Mouse (Mus musculus) stomach, postnatal 0 days (tissue): ENCODE measurements at regions not wholly inside any gene's neighbourhood (a gene's known extent, or its start where the extent isn't known, plus 50 kb on each side); places are given as distances from the start of the nearest gene placed in this dataset.

ENCODE experiments used
- ATAC-seq: fragments of 200-750 bp; cut with Nextera tagmentation; 2 replicates; pipeline ENCODE4 v1.8.0; 2017; ENCODE audit not compliant: low FRiP score, low TSS enrichment
- DNase-seq: peaks from one replicate; pipeline ENCODE4 v3.0.0-alpha.2; 2016; ENCODE audit warnings: low spot score
- H3K27ac ChIP-seq: fragments of 300-500 bp; sonication (generic); replicated peaks from 2 replicates; pipeline ENCODE4 v1.5.1; 2014; ENCODE audit warnings: mild to moderate bottlenecking, control low read depth
- H3K27me3 ChIP-seq: fragments of 300-500 bp; sonication (generic); 2 replicates; pipeline ENCODE4 v1.6.1; 2014; ENCODE audit warnings: low read length; ENCODE audit not compliant: control insufficient read depth, insufficient read depth
- H3K36me3 ChIP-seq: fragments of 300-500 bp; sonication (generic); 2 replicates; pipeline ENCODE4 v1.6.1; 2014; ENCODE audit warnings: low read length, mixed read lengths; ENCODE audit not compliant: control insufficient read depth, insufficient read depth
- H3K4me1 ChIP-seq: fragments of 300-500 bp; sonication (generic); replicated peaks from 2 replicates; pipeline ENCODE4 v1.6.1; 2014; ENCODE audit warnings: antibody characterized with exemption; ENCODE audit not compliant: control insufficient read depth, insufficient read depth
- H3K4me2 ChIP-seq: fragments of 300-500 bp; sonication (generic); replicated peaks from 2 replicates; pipeline ENCODE4 v1.6.1; 2014; ENCODE audit warnings: low read depth, mild to moderate bottlenecking, control low read depth, moderate library complexity
- H3K4me3 ChIP-seq: fragments of 300-500 bp; sonication (generic); 2 replicates; pipeline ENCODE4 v1.5.1; 2014; ENCODE audit warnings: low read depth, low read length, control low read depth
- H3K9ac ChIP-seq: fragments of 300-500 bp; sonication (generic); 2 replicates; pipeline ENCODE4 v1.6.1; 2014; ENCODE audit warnings: mild to moderate bottlenecking, low read length, control low read depth, mixed read lengths
- H3K9me3 ChIP-seq: fragments of 300-500 bp; sonication (generic); 2 replicates; pipeline ENCODE4 v1.6.1; 2016; ENCODE audit warnings: low read length; ENCODE audit not compliant: control insufficient read depth
- CTCF ChIP-seq: IDR thresholded peaks from 2 replicates; pipeline ENCODE4 v1.5.1; 2016; ENCODE audit warnings: antibody characterized with exemption, low read depth, mild to moderate bottlenecking, moderate library complexity
- EP300 ChIP-seq: optimal IDR thresholded peaks from 2 replicates; pipeline ENCODE3; 2016; ENCODE audit warnings: antibody characterized with exemption
- WGBS: fragments of 180-500 bp; shearing (Covaris S2); extraction: QIAGEN DNeasy Blood & Tissue Kit; methylation state at CpG from one replicate; pipeline ENCODE4 v1.1.7; 2014; 5-methylcytosine and 5-hydroxymethylcytosine counted together

GRCm38 (mm10) chr3:58002792-58003574 lies 155.1 kb upstream of the Pfn2 start:
- no peaks in the 10 kb centered on the region for H3K27me3 ChIP-seq
- 39% methylated on average over 7 of the region's 7 CpGs for WGBS
- ATAC-seq (no peak), DNase-seq (no peak)
- H3K9me3 ChIP-seq, result no peaks in the 10 kb centered on the region
- no peak overlapping the region for H3K27ac ChIP-seq
- no peaks in the 10 kb centered on the region; the same call in 1 of the 2 replicates for H3K4me1 ChIP-seq
- TF ChIP-seq CTCF (no peak), EP300 (no peak)
- no peak overlapping the region for H3K4me2 ChIP-seq
- H3K4me3 ChIP-seq, result no peak overlapping the region
- no peaks in the 10 kb centered on the region for H3K36me3 ChIP-seq
- no peak overlapping the region for H3K9ac ChIP-seq

DNA sequence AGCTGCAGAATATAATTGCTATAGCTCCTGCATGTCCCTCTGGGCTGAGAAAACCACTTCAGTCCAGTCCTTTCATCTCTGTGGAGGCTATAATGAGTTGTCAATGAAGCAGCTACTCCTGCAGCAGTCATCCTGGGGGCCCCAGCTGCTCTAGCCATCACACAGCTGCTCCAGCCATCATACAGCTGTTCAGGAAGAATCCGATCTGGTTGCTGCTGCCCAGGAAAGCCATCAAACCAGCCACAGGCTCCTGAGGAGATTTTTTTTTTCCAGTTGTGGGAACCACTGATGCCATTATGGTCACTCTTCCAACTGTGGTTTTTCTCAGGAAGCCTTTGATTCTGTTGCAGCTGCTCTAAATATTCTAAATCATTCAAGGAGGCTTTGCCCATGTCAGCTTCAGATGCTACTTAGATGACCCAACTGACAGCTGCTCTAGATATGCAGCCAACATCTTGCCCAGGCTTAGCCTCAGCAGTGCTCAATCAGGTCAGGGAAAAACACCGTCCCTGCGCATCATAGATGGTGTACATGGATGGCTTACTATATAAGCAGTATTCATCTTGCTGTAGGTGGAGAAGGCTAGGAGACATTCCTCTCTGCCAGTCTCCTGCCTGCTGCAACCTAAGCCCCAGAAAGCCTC lies 177.0 kb upstream of the Pfn2 start:
- Histone ChIP-seq H3K9ac (no peak overlapping the region), H3K4me2 (no peak overlapping the region), H3K27ac (no peak overlapping the region), H3K27me3 (no peaks in the 10 kb centered on the region), H3K4me1 (no peaks in the 10 kb centered on the region), H3K4me3 (no peak overlapping the region), H3K9me3 (no peaks in the 10 kb centered on the region), H3K36me3 (no peaks in the 10 kb centered on the region)
- DNase-seq (no peak), ATAC-seq (no peak)
- TF ChIP-seq EP300, result no peak
- TF ChIP-seq CTCF, result no peak
- 68% methylated on average over 3 of the region's 3 CpGs for WGBS

DNA sequence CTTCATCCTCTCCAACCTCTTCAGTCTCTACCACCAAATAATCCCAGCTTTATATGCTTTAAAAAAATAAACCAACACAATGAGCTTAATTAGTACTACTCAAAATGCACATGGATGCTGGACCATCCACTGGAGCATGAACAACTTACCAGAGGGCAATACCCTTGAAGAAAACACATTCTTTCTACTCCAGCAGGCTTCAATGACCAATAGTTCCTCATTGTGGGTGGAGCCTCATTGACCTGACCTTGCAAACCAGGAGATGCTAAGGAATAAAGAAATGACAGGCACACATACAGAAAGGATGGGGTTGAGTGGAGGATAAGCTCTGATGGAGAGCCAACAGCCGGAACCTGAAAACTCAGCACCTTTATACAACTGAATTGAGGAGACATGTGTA lies 201.7 kb upstream of the Pfn2 start:
- DNase-seq (no peak), ATAC-seq (no peak)
- Histone ChIP-seq H3K4me2 (no peak overlapping the region), H3K27ac (no peak overlapping the region), H3K27me3 (no peaks in the 10 kb centered on the region), H3K9me3 (no peaks in the 10 kb centered on the region), H3K4me1 (no peaks in the 10 kb centered on the region), H3K36me3 (no peaks in the 10 kb centered on the region), H3K9ac (no peak overlapping the region), H3K4me3 (no peak overlapping the region)
- TF ChIP-seq CTCF (no peak), EP300 (no peak)
- WGBS, result 91% methylated on average over 1 of the region's 1 CpGs

DNA sequence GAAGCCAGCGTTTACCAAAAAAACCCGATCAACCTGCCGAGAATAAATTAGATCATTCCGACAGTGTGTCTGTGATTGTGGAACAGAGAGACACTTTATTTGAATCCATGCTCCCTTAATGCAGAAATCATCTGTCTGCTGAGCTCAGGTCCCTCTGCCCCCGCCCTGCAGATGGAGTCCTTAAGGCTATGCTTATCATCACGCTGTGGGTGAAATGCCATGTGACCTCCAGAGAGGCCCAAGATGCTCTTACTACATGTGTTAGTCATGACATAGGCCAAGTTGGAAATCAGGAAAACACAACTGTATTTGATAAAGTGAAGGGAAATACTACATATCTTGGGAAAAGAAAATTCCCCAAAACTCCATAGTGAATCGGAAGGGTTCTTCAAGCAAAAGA lies 206.8 kb upstream of the Pfn2 start:
- H3K4me2 ChIP-seq, result no peak overlapping the region
- no peak overlapping the region for H3K4me3 ChIP-seq
- H3K9ac ChIP-seq, result no peak overlapping the region
- TF ChIP-seq EP300, result no peak
- TF ChIP-seq CTCF, result no peak
- 67% methylated on average over 7 of the region's 7 CpGs for WGBS
- no peaks in the 10 kb centered on the region for H3K27me3 ChIP-seq
- no peak for ATAC-seq
- no peak overlapping the region for H3K27ac ChIP-seq
- no peaks in the 10 kb centered on the region for H3K9me3 ChIP-seq
- H3K36me3 ChIP-seq, result no peaks in the 10 kb centered on the region
- no peaks in the 10 kb centered on the region for H3K4me1 ChIP-seq
- no peak for DNase-seq

- Histone ChIP-seq H3K4me1 (no peaks in the 10 kb centered on the region), H3K36me3 (no peaks in the 10 kb centered on the region), H3K4me3 (no peak overlapping the region), H3K27me3 (no peaks in the 10 kb centered on the region), H3K9ac (no peak overlapping the region), H3K27ac (no peak overlapping the region), H3K4me2 (no peak overlapping the region), H3K9me3 (no peaks in the 10 kb centered on the region)
- DNase-seq (no peak), ATAC-seq (no peak)
- TF ChIP-seq CTCF, result no peak
- TF ChIP-seq EP300, result no peak
- 79% methylated on average over 4 of the region's 4 CpGs for WGBS
These were observed 207.3 kb upstream of the Pfn2 start for GRCm38 (mm10) chr3:58055181-58055580.
